Mouse (Mus musculus): Measurements from ENCODE around the gene Gpr161. TPM values are rescaled to one million over a fixed set of nuclear protein-coding genes. Genes with fewer than 3 reads are reported as not detected.

The Gpr161 gene
- 3.3 and 4.5 TPM in 2 replicates for polyA plus RNA-seq (2012; rRNA removed; ENCODE audit: low replicate concordance)

GRCm38 (mm10) chr1:165295489-165295888, at the start of gene Gpr161:
Gene Gpr161, plus strand, starts transcription at chr1:165295789.

Other genes starting within 250 kb of the Gpr161 start
- gene Tbx19, start 135.0 kb upstream of the Gpr161 start, polyA plus RNA-seq (2012; rRNA removed; ENCODE audit: low replicate concordance) = not detected in 2 replicates
- 49.3 and 83.5 TPM in 2 replicates for gene Sft2d2, start 101.4 kb upstream of the Gpr161 start, polyA plus RNA-seq (2012; rRNA removed; ENCODE audit: low replicate concordance)
- gene Tiprl, start 58.8 kb upstream of the Gpr161 start, polyA plus RNA-seq (2012; rRNA removed; ENCODE audit: low replicate concordance) = 21.0 and 22.6 TPM in 2 replicates
- gene Dcaf6, start 164.7 kb downstream of the Gpr161 start, polyA plus RNA-seq (2012; rRNA removed; ENCODE audit: low replicate concordance) = 17.1 and 50.5 TPM in 2 replicates
- 161 and 352 TPM in 2 replicates for gene Mpc2, start 164.8 kb downstream of the Gpr161 start, polyA plus RNA-seq (2012; rRNA removed; ENCODE audit: low replicate concordance)
- gene Adcy10, start 189.4 kb downstream of the Gpr161 start, polyA plus RNA-seq (2012; rRNA removed; ENCODE audit: low replicate concordance) = 1.0 and 1.8 TPM in 2 replicates